Mouse (Mus musculus) left cerebral cortex, postnatal 10 days (tissue): Measurements from ENCODE around the gene Cutal. TPM values are rescaled to one million over a fixed set of nuclear protein-coding genes. Genes with fewer than 3 reads are reported as not detected.

Experiments
- DNase-seq, 2 experiments: peaks; one replicate each; pipeline ENCODE4 v3.0.0; 2021 to 2022; ENCODE audit warnings: low spot score in 2 of 2, mixed read lengths in 1 of 2; ENCODE audit errors: extremely low spot score in 1 of 2
- intact Hi-C: fragments of 180-260 bp; cut with DNase I; formaldehyde crosslinking; loops from one replicate; pipeline ENCODE4 v1.15.1; 2025
- total RNA-seq, 2 experiments: library from RNA; stranded (reverse); gene quantifications; 2 replicates each; pipeline ENCODE4 v1.2.3; 2021

Gene Cutal
- total RNA-seq, 2 experiments from 2014 or later = 0.34 to 0.53 TPM

- intact Hi-C loops = loop anchor here (2.0 kb wide), 1 partner anchor 53 kb away; no protein-coding TSS in a partner anchor
- DNase-seq = no peak
Measured at GRCm38 (mm10) chr2:34911871-34912270, 37.7 kb downstream of the Cutal start.

GRCm38 (mm10) chr2:34912613-34913012 is 38.4 kb downstream of the Cutal start:
- peak in 1 of 2 experiments; percentile 30 for DNase-seq

DNA sequence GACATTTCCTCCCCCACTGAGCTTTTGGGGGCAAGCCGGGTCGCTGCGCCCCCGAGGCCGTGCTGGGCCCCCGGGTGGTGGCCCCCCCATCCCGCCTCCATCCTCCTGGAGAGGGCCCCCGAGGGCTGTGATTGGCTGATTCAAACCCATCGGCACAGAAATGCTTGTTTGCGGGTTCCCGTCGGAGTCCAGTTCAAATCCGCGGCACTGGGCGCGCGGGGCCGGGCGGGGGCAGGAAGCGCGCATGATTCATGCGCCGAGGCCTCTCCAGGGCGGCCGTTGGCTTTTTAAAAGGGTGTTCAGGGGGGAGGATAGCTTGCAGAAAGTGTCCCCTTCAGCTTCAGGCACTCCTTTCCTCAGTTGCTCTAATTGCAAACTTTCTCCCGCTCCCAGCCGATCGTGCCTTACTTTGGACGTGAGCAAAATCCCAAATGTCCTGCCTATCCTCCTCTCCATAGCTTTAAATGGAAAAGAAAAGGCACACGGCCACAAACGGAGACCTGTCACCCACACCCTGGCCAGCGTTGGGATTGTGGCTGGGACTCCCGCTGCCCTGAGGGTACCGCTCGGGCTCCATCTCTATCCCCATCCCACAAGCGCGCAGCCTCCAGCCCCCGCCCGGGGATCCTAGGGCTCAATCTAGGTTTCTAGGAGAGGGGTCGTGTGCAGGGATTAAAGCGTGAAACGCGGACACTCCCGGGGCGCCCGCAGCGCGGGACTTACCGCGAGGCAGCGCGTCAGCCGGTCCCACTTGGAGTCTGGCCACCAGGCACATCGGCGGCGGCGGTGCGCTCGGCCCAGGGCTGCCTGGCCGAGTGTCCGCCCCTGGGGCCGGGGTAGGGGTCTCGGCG is 39.2 kb downstream of the Cutal start, which contains the start of gene Phf19:
Phf19 (minus strand) TSS at position 809 of the 851 bp plus-strand sequence.
- DNase-seq = peak in 1 of 2 experiments; percentile 50
- intact Hi-C loops = loop anchor here (2.0 kb wide), 1 partner anchor 51 kb away; no protein-coding TSS in a partner anchor

More at GRCm38 (mm10) chr2:34912613-34913012, 38.4 kb downstream of the Cutal start:
- intact Hi-C loops = loop anchor here (2.0 kb wide), 1 partner anchor 52 kb away; no protein-coding TSS in a partner anchor

GRCm38 (mm10) chr2:34914069-34914822 is 40.0 kb downstream of the Cutal start:
- DNase-seq = peak in 1 of 2 experiments; percentile 65
- intact Hi-C loops = no loop called here

DNA sequence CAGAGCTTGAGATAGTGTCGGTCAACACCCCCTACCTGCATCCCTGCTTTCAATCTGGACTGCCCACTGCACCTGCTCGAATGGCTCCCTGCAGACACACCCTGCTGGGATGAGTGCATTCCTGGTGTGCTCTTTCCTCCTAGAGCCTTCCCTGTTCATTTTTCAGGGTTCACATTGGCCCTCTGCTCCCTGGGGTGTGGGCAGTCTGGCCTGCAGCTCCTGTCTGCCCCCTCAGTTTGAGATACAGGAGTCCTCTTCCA is 40.6 kb downstream of the Cutal start:
- intact Hi-C loops = no loop called here
- DNase-seq = no peak

- intact Hi-C loops = no loop called here
- no peak for DNase-seq
Measured at GRCm38 (mm10) chr2:34915103-34915502, 40.9 kb downstream of the Cutal start.

DNA sequence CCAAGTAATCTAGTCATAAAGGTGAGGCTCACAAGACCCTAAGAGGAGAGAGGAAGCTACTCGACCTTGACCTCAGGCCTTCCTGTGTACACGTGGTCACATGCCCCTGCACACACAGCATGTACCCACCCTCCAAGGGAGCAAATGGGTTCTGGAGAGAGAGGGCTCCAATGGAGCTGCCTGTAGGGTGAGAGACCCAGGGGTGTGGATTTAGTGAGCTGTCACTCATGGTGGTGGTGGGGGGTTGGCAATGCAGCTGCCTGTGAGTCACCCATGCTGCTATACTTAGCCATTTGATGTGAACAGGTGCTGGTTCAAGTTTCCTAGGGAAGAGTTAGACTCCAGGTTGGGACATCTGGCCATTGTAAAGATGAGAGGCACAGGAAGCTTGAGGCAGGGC is 45.9 kb downstream of the Cutal start:
- intact Hi-C loops = no loop called here
- no peak for DNase-seq

GRCm38 (mm10) chr2:34922729-34923128 is 48.5 kb downstream of the Cutal start:
- intact Hi-C loops = no loop called here
- no peak for DNase-seq

- DNase-seq = no peak
- intact Hi-C loops = no loop called here
Measured at GRCm38 (mm10) chr2:34927320-34927719, 53.1 kb downstream of the Cutal start.

DNA sequence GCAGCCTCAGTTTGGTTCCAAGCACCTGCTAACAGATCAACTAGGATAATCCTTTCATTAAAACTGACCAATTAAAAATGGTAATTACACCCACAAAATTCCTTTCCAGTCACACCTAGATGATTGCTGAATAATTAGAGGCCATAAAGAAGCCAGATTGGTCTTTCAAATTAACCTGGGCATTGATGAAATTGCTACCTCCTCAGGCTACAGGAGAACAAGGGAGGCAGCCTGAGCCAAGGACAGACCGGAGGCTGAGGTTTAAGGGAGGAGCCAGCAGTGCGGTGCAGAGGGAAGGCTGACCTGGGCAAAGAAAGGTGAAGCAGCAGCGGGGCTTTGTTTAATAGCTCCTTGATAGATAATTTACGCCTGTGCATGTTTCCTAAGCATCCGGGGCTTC is 63.3 kb downstream of the Cutal start:
- intact Hi-C loops = no loop called here
- no peak for DNase-seq

GRCm38 (mm10) chr2:34938269-34939208 is 64.3 kb downstream of the Cutal start:
- DNase-seq = no peak
- intact Hi-C loops = no loop called here

- no peak for DNase-seq
Measured at GRCm38 (mm10) chr2:34940246-34940645, 66.0 kb downstream of the Cutal start.

DNA sequence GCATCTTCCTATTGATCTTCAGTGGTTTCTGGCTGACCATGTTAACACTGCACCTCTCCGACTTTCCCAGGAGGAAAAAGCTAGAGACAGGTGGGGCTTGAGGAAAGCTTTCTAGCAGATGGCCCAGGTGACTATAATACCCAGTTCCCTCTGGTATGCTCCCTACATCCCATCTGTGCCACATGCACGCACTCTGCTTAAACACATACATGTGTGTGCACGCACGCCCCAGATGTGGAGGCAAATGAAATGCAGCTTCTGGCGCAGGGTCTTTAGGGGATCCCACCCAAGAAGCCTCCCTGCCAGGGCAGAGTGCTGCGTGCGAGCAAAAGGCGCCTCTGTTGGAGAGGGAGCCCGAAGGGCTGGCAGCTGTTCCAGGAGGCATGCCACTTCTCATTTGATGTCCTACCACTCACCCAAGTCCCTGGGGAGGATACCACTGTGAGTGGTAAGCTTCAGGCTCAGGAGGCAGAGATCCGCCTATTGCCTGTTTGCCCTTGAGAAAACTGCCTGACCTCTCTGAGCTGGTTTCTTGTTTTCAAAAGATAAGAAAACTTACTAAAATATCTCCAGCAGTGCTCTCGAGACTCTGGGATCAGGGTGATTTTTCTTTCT is 67.0 kb downstream of the Cutal start:
- no peak for DNase-seq
- intact Hi-C loops = no loop called here

More at GRCm38 (mm10) chr2:34940246-34940645, 66.0 kb downstream of the Cutal start:
- intact Hi-C loops = no loop called here

Other genes with a start within 250 kb of the Cutal start
- gene Gapvd1, start 119.2 kb upstream of the Cutal start, total RNA-seq = 100 to 1,000 TPM; 109 to 115 TPM
- 100 to 1,000 TPM; 216 to 224 TPM for gene Hspa5, start 102.4 kb upstream of the Cutal start, total RNA-seq
- 10 to 100 TPM; 22.3 to 32.6 TPM for gene Rabepk, start 74.5 kb upstream of the Cutal start, total RNA-seq
- 100 to 1,000 TPM in 1 of 2 experiments, 10 to 100 TPM in 1; 97.1 to 103 TPM for gene Fbxw2, start 48.1 kb upstream of the Cutal start, total RNA-seq
- gene Gm34653, start 41.4 kb upstream of the Cutal start, total RNA-seq = under 1 TPM in 1 of 2 experiments, not detected in 1; 0.20 TPM
- gene Psmd5, start 572 bp downstream of the Cutal start, total RNA-seq = 10 to 100 TPM; 33.2 to 42.1 TPM
- 1 to 10 TPM; 1.3 to 1.8 TPM for gene Phf19, start 39.6 kb downstream of the Cutal start, total RNA-seq
- under 1 TPM; 0.36 to 0.53 TPM for gene Traf1, start 87.4 kb downstream of the Cutal start, total RNA-seq
- gene Hc, start 187.0 kb downstream of the Cutal start, total RNA-seq = under 1 TPM; 0.45 to 0.65 TPM
- not detected for gene AI182371, start 227.1 kb downstream of the Cutal start, total RNA-seq
- gene Cntrl, start 235.1 kb downstream of the Cutal start, total RNA-seq = 10 to 100 TPM in 1 of 2 experiments, 1 to 10 TPM in 1; 9.4 to 12.6 TPM